17 mouse cellular contexts compared by ENCODE assay signal in the genomic region with DNA sequence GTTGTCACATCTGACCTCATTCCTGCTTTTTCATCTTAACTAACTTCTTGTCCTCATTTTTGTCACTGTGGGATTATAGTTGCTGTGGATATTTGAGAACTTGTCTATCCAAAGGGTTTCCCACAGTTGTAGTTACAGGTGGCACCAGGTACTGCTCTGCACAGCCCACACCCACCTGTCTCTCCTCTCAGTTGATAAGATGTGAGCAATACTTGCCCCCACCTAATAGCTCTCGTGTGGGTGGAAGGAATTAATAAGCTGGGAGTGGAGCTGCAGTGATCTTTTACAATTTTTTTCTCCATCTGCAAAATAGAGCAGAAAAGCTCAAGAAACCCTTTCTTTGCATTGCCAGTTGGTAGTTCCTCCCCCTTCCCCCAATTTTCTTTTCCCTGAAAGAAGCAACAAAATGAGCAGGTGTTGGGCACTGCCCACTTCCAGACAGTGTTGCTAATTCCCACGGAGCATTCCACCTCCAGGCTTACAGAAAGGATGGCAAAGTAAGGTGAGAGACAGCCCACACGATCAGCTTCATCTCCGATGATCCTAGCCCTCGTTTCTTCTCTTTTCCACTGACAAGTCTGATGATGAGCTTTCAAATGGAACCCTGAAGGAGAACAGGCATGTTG.
DNase-seq lines count a peak whose midpoint lies in the region; ATAC-seq lines count a peak whose summit lies in the region.
"Had no signal": no experiment of that assay in that cellular context is flagged by ENCODE, and none has a peak within 500 bp of the region (broad histone marks: within the 10 kb centered on the region; RNA-seq: fewer than 3 reads in every experiment).

No protein-coding gene starts in this region.

- no peak for DNase-seq in frontal cortex, postnatal 25 days (ENCODE audit: low spot score in 2 of 2)
- peak; percentile 23 to 36 for DNase-seq in left cerebral cortex, adult 18-20 months (ENCODE audit: low spot score in 2 of 2)
- DNase-seq in left cerebral cortex, postnatal 10 days (ENCODE audit: extremely low spot score in 1 of 2, low spot score in 2 of 2): no peak
- DNase-seq in right cerebral cortex, adult 2 months (ENCODE audit: low spot score in 2 of 2): peak; percentile 60 to 65
- no peak for DNase-seq in right cerebral cortex, postnatal 14 days
- peak; percentile 76 for DNase-seq in telencephalon, adult 2 months (ENCODE audit: low read depth, low spot score)
- DNase-seq in cerebellum, adult 9-10 months: no peak
- DNase-seq: adrenal gland, postnatal 14 days; cerebellum, adult 18-20 months; cerebellum, postnatal 14 days; embryo, embryonic 11 days; gastrocnemius, adult 2 months; gastrocnemius, postnatal 25 days had no signal

- intact Hi-C loops in left cerebral cortex, postnatal 10 days (cut with DNase I): no loop called here

- ATAC-seq in frontal cortex, adult (ENCODE audit: low TSS enrichment): peak; percentile 79; the same call in 1 of the 2 replicates
- ATAC-seq: activated CD4-positive, CD25-positive, alpha-beta regulatory T cell, adult 4 months; hindbrain, embryonic 16.5 days; Patski had no signal

Comparison
In these comparisons a context has a peak if more than half of its experiments do, and no peak if none do; other contexts are left out.
1. DNase-seq: peak in left cerebral cortex, adult 18-20 months (2 of 2), right cerebral cortex, adult 2 months (2 of 2) and telencephalon, adult 2 months (single experiment); none in frontal cortex, postnatal 25 days (0 of 2), left cerebral cortex, postnatal 10 days (0 of 2), right cerebral cortex, postnatal 14 days (single experiment) and cerebellum, adult 9-10 months (single experiment).